Mouse (Mus musculus) lung, adult 2 months (tissue): ENCODE results near the gene 5730596B20Rik.

ENCODE experiments used
- CTCF ChIP-seq: fragments of 200-500 bp; IDR thresholded peaks from 2 replicates; pipeline ENCODE4 v1.5.1; 2011; ENCODE audit warnings: mild to moderate bottlenecking, low read length, control low read depth; ENCODE audit not compliant: insufficient read depth
- POLR2A ChIP-seq: fragments of 200-500 bp; IDR thresholded peaks from 2 replicates; pipeline ENCODE4 v1.6.1; 2011; ENCODE audit warnings: low read depth, mild to moderate bottlenecking, control low read depth, low read length, borderline replicate concordance; ENCODE audit errors: extremely low read depth

DNA sequence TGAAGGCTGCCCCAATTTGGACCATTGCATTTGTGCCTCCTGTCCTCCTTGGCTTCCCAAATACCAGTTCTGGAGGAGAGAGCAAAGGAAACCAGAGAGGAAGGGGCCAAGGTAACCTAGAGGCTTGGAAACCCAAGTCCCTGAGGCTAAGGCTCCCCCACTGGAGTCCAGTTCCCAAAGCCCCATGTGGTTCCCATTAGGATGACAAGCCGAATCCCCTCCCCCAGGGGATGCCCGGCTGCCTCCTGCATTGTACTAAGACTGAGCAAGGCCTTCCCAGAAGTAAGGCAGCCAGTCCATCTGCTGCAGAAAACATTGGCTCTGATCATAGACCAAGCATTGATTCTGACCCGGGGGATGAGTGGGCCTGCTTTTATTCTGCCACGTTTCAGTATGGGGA is 6.0 kb upstream of the 5730596B20Rik start:
- TF ChIP-seq CTCF (no peak), POLR2A (no peak)
